Mouse (Mus musculus): Measurements from ENCODE around the gene Sema3d.
A peak's percentile ranks its signal among the peaks of the same experiment; 100 is the strongest.

Sema3d gene

GRCm38 (mm10) chr5:12383133-12383959, at the start of gene Sema3d:
Sema3d (plus strand) TSS chr5:12383385.
- DNase-seq (ENCODE audit: low spot score) = peak; percentile 38

DNA sequence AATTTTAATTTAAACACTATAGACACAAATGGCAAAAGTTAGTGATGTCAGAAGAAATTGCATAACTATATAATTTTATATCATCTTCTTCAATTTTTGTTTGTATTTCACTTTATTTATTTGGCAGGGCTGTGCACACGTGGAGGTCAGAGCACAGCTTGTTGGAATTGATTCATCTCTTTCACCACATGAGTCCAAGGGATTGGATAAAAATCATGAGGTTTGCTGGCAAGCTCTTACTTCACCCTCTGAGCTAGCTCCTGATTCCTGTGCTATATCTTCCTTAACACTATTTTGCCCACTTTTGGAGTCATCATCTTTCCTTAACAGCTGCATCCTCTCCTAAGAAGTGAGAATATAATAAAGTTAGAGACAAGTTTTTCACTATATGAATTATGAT, 5.9 kb upstream of the Sema3d start:
- DNase-seq (ENCODE audit: low spot score) = no peak

- no peak for DNase-seq (ENCODE audit: low spot score)
These were observed 4.3 kb upstream of the Sema3d start for GRCm38 (mm10) chr5:12378900-12379299.

- no peak for DNase-seq (ENCODE audit: low spot score)
These were observed 1.2 kb upstream of the Sema3d start for GRCm38 (mm10) chr5:12382010-12382409.

DNA sequence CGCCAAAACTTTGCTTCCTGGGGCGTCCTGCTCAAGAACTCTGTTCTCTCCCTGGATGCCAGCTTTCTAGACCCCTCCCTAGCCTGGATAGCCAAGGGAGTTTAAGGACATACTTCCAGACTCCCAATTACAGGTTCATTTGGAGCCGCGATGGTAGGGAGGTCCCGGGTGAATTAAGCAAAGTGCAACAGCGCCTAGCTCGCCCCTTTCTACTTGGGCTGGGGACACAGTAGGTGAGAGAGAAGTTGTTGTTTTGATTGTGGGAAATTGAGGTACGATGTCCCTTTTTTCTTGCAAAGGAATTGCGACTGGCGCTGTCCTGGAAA, 738 bp downstream of the Sema3d start:
- DNase-seq (ENCODE audit: low spot score) = no peak

DNA sequence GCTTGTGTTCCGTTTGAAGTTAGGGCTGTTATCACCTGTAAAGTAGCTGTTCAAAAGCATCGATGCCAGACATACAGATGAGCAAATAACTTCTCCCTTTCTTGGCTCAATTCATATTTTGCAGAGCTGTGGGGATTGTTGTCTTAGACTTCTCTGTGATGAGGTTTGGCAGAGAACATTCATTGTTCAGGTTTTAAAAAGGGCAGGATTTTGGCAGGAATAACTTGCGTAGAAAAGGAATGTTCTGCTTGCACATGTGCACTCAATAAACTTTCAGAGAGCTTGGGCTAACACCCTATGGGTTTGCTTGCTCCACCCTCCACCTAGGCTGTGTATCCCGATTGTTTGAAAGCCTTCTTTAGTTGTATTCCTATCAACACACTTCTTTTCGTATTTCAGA, 9.5 kb downstream of the Sema3d start:
- no peak for DNase-seq (ENCODE audit: low spot score)

DNA sequence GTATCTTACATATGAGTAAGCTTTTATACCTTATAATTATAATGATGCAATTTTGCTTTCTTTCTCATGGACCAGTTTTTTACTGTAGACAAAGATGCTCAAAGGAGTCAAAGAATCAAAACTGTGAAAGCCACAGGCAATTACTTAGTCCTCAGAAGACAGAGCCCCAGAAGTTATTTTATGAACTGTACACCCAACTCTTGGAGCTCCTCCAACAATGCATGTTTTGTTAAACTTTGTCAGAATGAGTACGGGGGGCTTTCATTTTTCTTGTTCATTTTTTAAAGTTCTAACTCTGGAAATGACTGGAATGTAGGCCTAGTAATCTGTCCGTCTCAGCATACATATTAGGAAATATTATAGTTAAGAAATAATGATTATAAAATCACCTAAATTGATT, 16.1 kb downstream of the Sema3d start:
- no peak for DNase-seq (ENCODE audit: low spot score)

GRCm38 (mm10) chr5:12404229-12404628, 21.0 kb downstream of the Sema3d start:
- DNase-seq (ENCODE audit: low spot score) = no peak

DNA sequence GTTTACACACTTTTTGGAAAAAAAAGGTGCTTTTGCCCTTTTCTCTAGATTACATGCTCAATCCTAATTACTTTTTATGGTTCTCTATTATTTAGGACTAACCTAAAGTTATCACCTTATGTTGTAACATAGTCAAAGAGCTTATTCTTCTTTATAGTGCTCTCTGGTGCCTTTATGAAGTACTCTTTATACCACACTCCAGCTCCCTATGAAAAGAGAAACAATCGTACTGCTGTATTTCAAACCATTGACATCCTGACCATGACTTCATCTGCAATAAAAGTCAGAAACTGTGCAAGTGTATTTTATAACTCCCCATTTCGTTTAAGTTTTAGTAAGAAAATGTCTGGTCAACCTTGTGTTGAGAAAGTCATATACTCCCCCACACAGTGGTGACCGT, 29.4 kb downstream of the Sema3d start:
- no peak for DNase-seq (ENCODE audit: low spot score)

DNA sequence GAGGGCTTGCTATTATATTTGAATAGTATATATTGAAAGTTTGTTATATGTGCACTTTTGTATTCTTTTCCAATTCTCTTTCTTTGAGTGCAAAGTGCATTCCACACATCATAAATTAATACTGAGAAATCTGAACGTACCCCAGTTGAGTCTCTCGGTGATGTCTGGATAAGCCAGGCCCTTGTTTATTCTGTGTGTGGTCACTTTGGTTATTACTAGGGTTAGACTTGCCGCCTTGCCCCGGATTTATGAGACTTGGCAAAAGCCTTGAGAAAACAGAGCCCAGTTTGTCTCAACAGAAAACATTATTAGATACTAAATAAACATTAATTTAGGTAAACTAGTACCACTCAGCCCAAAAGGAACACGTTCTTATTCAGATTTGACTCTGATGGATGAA, 40.1 kb downstream of the Sema3d start:
- no peak for DNase-seq (ENCODE audit: low spot score)

DNA sequence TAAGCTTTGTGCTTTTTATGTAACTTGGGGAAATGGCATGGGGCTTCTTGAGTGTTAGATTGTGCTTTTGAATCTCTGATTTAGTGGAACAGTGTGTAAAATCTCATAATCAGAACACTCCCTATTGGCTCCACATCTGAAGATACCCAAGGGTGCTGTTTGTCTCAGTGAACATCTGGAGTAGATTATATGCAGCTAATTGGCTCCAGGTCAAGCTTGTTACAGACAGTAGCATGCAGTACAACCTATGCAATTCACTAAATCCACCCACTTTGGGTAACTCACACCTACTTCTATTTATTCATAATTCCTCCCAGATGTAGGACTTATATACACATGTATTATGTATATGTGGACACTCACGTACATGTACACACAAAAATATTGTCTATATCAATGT, 58.6 kb downstream of the Sema3d start:
- DNase-seq (ENCODE audit: low spot score) = no peak

DNA sequence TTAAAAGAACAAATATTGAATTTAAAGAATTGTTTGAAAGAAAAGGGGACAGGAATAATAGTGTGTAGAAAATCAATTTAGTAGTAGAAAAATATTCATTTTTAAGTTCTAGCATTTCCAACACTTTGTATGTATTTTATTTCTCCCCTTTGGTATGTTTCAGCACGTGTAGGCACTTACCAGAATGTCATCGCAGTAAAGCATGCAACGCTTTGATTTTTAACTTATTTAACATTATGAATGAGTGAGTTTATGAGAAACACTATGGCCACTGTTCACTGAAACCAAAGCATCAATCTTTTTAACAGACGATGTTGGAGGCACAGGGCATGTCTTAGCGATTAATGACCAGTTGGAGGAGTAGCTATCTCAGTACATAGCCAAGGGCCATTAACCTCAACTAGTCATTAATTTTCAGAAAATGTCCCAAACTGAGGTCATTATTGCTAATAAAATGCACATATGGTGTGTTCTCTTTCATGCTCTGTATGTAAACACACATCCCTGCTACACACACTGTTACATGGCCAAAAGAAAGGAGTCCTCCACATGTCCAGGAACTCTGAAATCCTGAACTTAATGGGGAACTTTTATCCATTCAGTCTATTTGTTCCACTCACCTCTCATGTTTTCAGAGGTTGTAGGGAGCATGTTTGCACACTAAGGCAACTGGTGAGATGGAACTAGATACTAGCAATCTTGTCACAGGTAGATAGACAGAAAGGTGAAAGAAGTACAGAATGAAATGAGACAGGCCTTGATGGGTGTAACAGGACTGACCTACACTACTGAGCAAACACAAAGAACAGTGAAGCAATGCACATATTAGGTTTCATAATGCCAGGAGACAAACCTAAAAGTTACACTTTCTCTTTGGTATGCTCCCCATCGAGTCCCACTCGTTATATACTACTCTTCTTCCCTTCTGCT, 59.3 kb downstream of the Sema3d start:
- DNase-seq (ENCODE audit: low spot score) = no peak

DNA sequence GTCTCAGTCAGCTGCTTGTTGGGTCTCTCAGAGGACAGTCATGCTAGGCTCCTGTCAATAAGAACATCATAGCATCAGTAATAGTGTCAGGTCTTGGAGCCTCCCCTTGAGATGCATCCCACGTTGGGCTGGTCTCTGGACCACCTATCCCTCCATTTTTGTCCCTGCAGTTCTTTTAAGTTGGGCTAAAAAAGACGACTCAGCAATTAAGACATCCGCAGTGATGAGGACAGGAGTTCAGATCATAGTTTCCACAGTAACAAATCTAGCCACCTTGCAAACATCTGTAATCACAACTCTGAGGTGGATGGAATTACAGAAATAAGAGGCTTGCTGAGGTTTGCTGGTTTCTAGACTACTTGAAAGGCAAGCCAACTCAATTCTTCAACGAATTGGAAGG, 67.9 kb downstream of the Sema3d start:
- no peak for DNase-seq (ENCODE audit: low spot score)

GRCm38 (mm10) chr5:12454946-12455345, 71.8 kb downstream of the Sema3d start:
- DNase-seq (ENCODE audit: low spot score) = no peak

- no peak for DNase-seq (ENCODE audit: low spot score)
These were observed 74.3 kb downstream of the Sema3d start for GRCm38 (mm10) chr5:12457509-12457908.

DNA sequence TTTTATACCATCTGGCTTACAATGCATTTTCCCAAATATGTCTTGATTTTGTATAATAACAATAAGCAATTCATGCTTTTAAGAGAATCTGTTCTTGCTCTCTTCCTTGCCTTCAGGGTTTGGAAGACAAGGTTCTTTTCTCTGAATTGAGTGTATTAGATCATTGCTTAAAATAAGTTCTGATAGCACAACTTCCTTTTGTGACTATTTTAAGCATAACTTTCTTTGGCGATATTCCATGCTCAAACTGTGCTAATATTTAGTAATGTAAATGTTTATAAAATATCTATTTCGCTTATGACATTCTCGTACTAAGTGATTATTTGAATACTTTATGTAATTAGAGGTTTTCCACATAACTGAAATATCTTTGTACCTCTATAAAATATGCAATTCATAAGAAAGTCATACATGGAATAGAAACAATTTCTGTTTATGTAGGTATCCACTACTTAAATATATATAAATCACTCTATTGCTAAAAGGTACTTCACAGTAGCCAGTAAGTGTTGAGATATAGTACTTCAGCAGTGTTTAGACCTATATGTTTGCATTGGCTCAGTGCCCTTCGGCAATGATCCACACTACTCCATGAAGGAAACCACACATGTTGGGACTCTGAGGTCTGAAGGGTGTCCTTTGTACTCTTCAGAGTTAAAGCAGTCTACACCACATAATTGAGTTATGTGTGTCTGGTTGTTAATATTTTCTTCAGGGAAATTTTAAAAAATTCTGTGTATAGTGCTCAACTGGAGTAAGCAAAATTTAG, 84.6 kb downstream of the Sema3d start:
- DNase-seq (ENCODE audit: low spot score) = no peak

DNA sequence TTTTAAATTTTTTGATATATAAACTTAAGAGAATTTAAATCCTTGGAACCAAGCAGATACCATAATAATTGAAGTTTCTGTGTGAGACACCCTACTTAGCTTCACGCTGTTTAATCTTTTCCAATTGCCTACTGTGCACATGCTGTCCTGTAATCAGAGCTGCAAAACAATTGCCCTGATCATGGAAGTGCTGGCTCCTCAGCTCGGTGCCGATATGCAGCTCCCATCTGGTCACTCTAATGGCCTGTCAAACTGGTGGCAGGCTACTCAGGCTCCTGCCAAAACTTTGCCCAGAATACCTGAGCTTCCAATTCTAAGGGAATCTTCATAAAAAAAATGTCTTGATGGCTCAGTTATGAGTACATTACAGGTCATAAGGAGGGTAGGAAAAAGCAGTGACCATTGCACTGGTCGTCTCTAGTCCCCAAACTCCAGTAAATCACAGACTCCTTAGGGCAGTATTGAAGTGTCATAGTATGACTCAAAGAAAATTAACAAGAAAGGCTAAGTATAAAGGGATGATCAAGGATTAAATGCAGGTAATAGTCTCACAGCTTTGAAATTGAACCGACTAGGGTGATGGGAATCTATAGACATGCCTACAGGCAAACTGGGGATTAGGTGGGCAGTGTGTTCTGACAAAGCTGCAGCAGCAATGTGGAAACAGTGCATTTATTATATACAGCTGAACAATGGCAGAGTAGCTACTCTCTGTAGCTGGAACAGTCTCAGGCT, 91.9 kb downstream of the Sema3d start:
- DNase-seq (ENCODE audit: low spot score) = no peak

DNA sequence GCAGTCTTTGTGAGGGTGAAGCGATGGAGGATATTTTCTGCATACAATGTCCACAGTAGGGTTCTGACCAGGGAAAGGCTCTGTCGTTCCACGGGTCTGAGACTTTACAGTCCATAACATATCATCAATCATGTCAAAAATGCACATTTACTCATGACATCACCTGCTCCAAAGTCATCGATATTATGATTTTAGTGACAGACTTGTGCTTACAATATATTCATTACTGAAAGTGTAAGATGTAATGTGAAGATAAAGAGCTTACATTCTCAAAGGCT, 92.4 kb downstream of the Sema3d start:
- DNase-seq (ENCODE audit: low spot score) = no peak

GRCm38 (mm10) chr5:12487926-12488325, 104.7 kb downstream of the Sema3d start:
- DNase-seq (ENCODE audit: low spot score) = no peak

DNA sequence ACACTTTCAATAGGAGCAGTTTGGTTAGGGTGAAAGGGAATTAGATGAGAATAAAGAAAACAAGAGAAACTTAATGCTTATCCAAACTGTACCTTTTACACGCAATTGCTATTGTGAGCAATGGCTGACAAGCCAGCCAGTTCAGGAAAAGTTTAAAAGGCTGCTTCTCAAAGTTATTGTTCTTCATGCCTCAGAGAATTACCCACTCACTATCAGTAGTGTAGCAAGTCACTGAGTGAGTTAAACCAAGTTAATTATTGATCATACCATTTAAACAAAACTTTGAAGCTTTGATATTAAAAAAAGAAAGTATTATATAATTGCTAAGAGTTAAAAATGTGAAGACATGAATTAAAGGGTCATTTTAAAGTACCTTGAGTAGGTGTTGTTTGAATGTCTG, 108.5 kb downstream of the Sema3d start:
- no peak for DNase-seq (ENCODE audit: low spot score)

DNA sequence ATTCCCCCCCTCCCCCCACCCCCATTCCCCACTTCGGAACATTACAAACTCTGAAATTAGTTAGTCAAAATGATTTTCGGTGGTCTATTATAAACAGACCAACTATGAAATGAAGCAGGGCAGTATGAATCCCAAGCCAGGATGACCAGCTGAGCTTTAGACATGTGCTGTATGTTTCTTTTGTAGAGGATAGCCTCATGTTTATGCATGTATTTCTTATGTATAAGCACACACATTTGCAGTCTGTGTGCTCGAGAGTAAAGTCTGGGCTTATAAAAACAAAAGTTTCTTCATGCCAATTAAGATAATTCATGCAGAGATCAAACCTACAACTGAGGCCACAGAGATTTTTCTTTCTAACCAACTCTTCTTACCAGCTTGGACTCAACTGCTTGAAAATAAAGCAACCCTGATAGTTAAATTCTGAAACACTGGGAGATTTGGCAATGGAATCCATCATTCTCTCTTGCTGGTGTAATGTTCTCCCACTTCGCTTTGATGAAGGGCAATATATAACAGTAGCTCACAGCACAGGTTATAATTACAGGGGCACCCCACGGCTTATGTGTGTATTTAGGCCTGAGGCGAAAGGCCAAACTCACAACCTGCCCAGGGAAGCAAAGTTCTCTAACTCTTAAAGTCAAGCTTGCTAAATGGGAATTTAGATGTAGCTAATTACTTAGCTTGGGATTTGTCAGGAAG, 115.2 kb downstream of the Sema3d start:
- no peak for DNase-seq (ENCODE audit: low spot score)

All from lung, postnatal 25 days (tissue).